Mouse (Mus musculus) cortical plate, adult 2 months (tissue): ENCODE results near the gene Ddx6. TPM values are rescaled to one million over a fixed set of nuclear protein-coding genes. Genes with fewer than 3 reads are reported as not detected.

Experiments
- H3K27ac ChIP-seq: fragments of 200-500 bp; 2 replicates; pipeline ENCODE4 v1.5.1; 2012; ENCODE audit warnings: low read length, control low read depth, inconsistent platforms; ENCODE audit not compliant: insufficient read depth
- H3K4me1 ChIP-seq: fragments of 200-500 bp; 2 replicates; pipeline ENCODE4 v1.6.1; 2011; ENCODE audit warnings: low read length; ENCODE audit not compliant: control insufficient read depth, insufficient read depth
- H3K4me3 ChIP-seq: fragments of 200-500 bp; 2 replicates; pipeline ENCODE4 v1.5.1; 2011; ENCODE audit warnings: mild to moderate bottlenecking, low read length, control low read depth; ENCODE audit not compliant: insufficient read depth
- CTCF ChIP-seq: fragments of 200-500 bp; IDR thresholded peaks from 2 replicates; pipeline ENCODE4 v1.5.1; 2011; ENCODE audit warnings: mild to moderate bottlenecking, control low read depth, low read length; ENCODE audit not compliant: insufficient read depth; ENCODE audit errors: extremely low read depth
- POLR2A ChIP-seq: fragments of 200-500 bp; IDR thresholded peaks from 2 replicates; pipeline ENCODE4 v1.6.1; 2011; ENCODE audit warnings: mild to moderate bottlenecking, low read length, control low read depth; ENCODE audit not compliant: insufficient read depth; ENCODE audit errors: extremely low read depth
- polyA plus RNA-seq: library from polyadenylated mRNA; depleted of rRNA; stranded (reverse); fragments of >200 nt; gene quantifications from 2 replicates; pipeline ENCODE4 v1.2.3, GENCODE M21; 2012; rRNA removed

Gene Ddx6
- polyA plus RNA-seq, 1 experiment = 35.0 TPM

- Histone ChIP-seq H3K4me1 (no peaks in the 10 kb centered on the region), H3K27ac (no peak overlapping the region)
- TF ChIP-seq CTCF (no peak), POLR2A (no peak)
Observed at GRCm38 (mm10) chr9:44683046-44683445, 78.4 kb downstream of the Ddx6 start.

GRCm38 (mm10) chr9:44685346-44686330, 80.9 kb downstream of the Ddx6 start:
- TF ChIP-seq CTCF = peak; percentile 95
- no peak for TF ChIP-seq POLR2A
- H3K4me3 ChIP-seq = no peak overlapping the region
- no peaks in the 10 kb centered on the region for H3K4me1 ChIP-seq
- no peak overlapping the region for H3K27ac ChIP-seq

More at GRCm38 (mm10) chr9:44683046-44683445, 78.4 kb downstream of the Ddx6 start:
- no peak overlapping the region for H3K4me3 ChIP-seq

DNA sequence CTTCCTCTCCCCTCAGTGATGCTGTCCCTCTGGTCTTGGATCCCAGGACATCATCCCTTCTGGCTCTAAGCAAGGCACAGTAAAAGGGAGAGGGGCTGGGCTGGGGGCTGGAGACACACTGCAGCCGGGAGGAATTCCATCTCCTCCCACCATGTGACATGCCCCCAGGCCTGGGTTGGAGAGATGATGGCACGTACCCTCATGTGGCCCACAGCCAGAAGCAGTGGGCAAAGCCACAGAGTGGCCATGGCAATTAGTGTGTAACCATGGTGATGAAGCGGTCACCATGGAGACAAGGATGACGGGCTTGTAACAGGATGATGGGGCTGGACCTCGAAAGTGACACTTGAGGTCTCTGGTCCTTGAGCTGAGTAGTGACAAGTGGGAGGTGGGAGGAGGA, 81.9 kb downstream of the Ddx6 start:
- Histone ChIP-seq H3K27ac (no peak overlapping the region), H3K4me1 (peaks cover 3% of the 10 kb centered on the region; the same call in 1 of the 2 replicates), H3K4me3 (no peak overlapping the region)
- TF ChIP-seq CTCF (no peak), POLR2A (no peak)

GRCm38 (mm10) chr9:44688013-44688412, 83.3 kb downstream of the Ddx6 start:
- no peak for TF ChIP-seq CTCF

More at GRCm38 (mm10) chr9:44688013-44688412, 83.3 kb downstream of the Ddx6 start:
- H3K27ac ChIP-seq = no peak overlapping the region
- H3K4me3 ChIP-seq = no peak overlapping the region
- peaks cover 6% of the 10 kb centered on the region; the same call in 1 of the 2 replicates for H3K4me1 ChIP-seq

Other genes with a start within 250 kb of the Ddx6 start
- gene Vps11, start 243.2 kb upstream of the Ddx6 start, polyA plus RNA-seq = 42.2 and 43.2 TPM in 2 replicates
- gene Hyou1, start 225.4 kb upstream of the Ddx6 start, polyA plus RNA-seq = 55.4 and 56.7 TPM in 2 replicates
- gene Slc37a4, start 208.0 kb upstream of the Ddx6 start, polyA plus RNA-seq = 49.9 and 58.8 TPM in 2 replicates
- 559 and 574 TPM in 2 replicates for gene Rps25, start 197.8 kb upstream of the Ddx6 start, polyA plus RNA-seq
- gene Trappc4, start 197.3 kb upstream of the Ddx6 start, polyA plus RNA-seq = 83.8 and 88.1 TPM in 2 replicates
- 46.7 and 48.0 TPM in 2 replicates for gene Ccdc84, start 186.3 kb upstream of the Ddx6 start, polyA plus RNA-seq
- 0.04 TPM in 1 of 2 replicates, not detected in the other for gene Foxr1, start 163.8 kb upstream of the Ddx6 start, polyA plus RNA-seq
- gene Upk2, start 149.9 kb upstream of the Ddx6 start, polyA plus RNA-seq = 0.11 TPM in 1 of 2 replicates, not detected in the other
- gene Bcl9l, start 122.1 kb upstream of the Ddx6 start, polyA plus RNA-seq = 13.8 and 14.6 TPM in 2 replicates
- 0.06 TPM in 1 of 2 replicates, not detected in the other for gene Cxcr5, start 43.0 kb upstream of the Ddx6 start, polyA plus RNA-seq
- gene Treh, start 68.3 kb downstream of the Ddx6 start, polyA plus RNA-seq = 0.10 and 0.21 TPM in 2 replicates
- gene Phldb1, start 130.3 kb downstream of the Ddx6 start, polyA plus RNA-seq = 112 and 131 TPM in 2 replicates
- gene Arcn1, start 163.0 kb downstream of the Ddx6 start, polyA plus RNA-seq = 47.2 and 48.6 TPM in 2 replicates
- 91.1 and 95.5 TPM in 2 replicates for gene Ift46, start 163.0 kb downstream of the Ddx6 start, polyA plus RNA-seq
- gene Tmem25, start 194.4 kb downstream of the Ddx6 start, polyA plus RNA-seq = 111 and 117 TPM in 2 replicates
- gene Ttc36, start 198.2 kb downstream of the Ddx6 start, polyA plus RNA-seq = 0.61 and 0.62 TPM in 2 replicates